Mouse (Mus musculus) limb, embryonic 14.5 days (tissue): ENCODE data around the gene Spp1. TPM values are rescaled to one million over a fixed set of nuclear protein-coding genes. Genes with fewer than 3 reads are reported as not detected.

Source experiments
- ATAC-seq: fragments of 200-750 bp; cut with Nextera tagmentation; 2 replicates; pipeline ENCODE4 v1.8.0; 2017; ENCODE audit warnings: low read depth, moderate number of reproducible peaks, moderate TSS enrichment; ENCODE audit not compliant: low FRiP score
- DNase-seq: peaks from one replicate; pipeline ENCODE4 v3.0.0-alpha.2; 2015; ENCODE audit warnings: low spot score
- H3K27ac ChIP-seq: fragments of 300-500 bp; sonication (generic); replicated peaks from 2 replicates; pipeline ENCODE4 v1.5.1; 2014; ENCODE audit warnings: low read depth, mild to moderate bottlenecking, low read length, moderate library complexity, mixed read lengths
- H3K27me3 ChIP-seq: fragments of 300-500 bp; sonication (generic); 2 replicates; pipeline ENCODE4 v1.6.1; 2014; ENCODE audit warnings: low read length, mixed read lengths; ENCODE audit not compliant: control insufficient read depth, insufficient read depth
- H3K36me3 ChIP-seq: fragments of 300-500 bp; sonication (generic); 2 replicates; pipeline ENCODE4 v1.6.1; 2014; ENCODE audit warnings: mild to moderate bottlenecking, low read length, moderate library complexity, mixed read lengths; ENCODE audit not compliant: control insufficient read depth, insufficient read depth
- H3K4me1 ChIP-seq: fragments of 300-500 bp; sonication (generic); 2 replicates; pipeline ENCODE4 v1.6.1; 2014; ENCODE audit warnings: antibody characterized with exemption, low read length, mixed read lengths; ENCODE audit not compliant: control insufficient read depth, insufficient read depth
- H3K4me2 ChIP-seq: fragments of 300-500 bp; sonication (generic); replicated peaks from 2 replicates; pipeline ENCODE4 v1.6.1; 2014; ENCODE audit warnings: low read depth, mild to moderate bottlenecking, low read length, moderate library complexity; ENCODE audit not compliant: severe bottlenecking
- H3K4me3 ChIP-seq: fragments of 300-500 bp; sonication (generic); replicated peaks from 2 replicates; pipeline ENCODE4 v1.5.1; 2014; ENCODE audit warnings: low read length
- H3K9ac ChIP-seq: fragments of 300-500 bp; sonication (generic); 2 replicates; pipeline ENCODE4 v1.6.1; 2014; ENCODE audit warnings: mild to moderate bottlenecking, low read depth, low read length, moderate library complexity; ENCODE audit not compliant: severe bottlenecking
- H3K9me3 ChIP-seq: fragments of 300-500 bp; sonication (generic); 2 replicates; pipeline ENCODE4 v1.6.1; 2016; ENCODE audit warnings: low read length; ENCODE audit not compliant: control insufficient read depth
- POLR2A ChIP-seq: fragments of 200-500 bp; IDR thresholded peaks from 2 replicates; pipeline ENCODE4 v1.8.0; 2012; ENCODE audit warnings: inconsistent platforms, mild to moderate bottlenecking, moderate library complexity, borderline replicate concordance; ENCODE audit not compliant: insufficient read depth, insufficient read length; ENCODE audit errors: extremely low read depth
- WGBS: fragments of 180-500 bp; shearing (Covaris S2); extraction: QIAGEN DNeasy Blood & Tissue Kit; methylation state at CpG from one replicate; pipeline ENCODE4 v1.1.7; 2014; 5-methylcytosine and 5-hydroxymethylcytosine counted together
- polyA plus RNA-seq, 2 experiments: library from polyadenylated mRNA; depleted of rRNA in 1 of 2; stranded (reverse) in 1 of 2; unstranded in 1 of 2; fragments of >200 nt; fragmentation: Nextera tagmentation in 1 of 2; extraction: Ambion mirVana in 1 of 2; gene quantifications; 2 replicates each; pipeline versions ENCODE4 v1.2.1 to v1.2.3; 2012 to 2014

Spp1 gene
- polyA plus RNA-seq, 2 experiments = 102 to 195 TPM

- 65% methylated on average over 12 of the region's 12 CpGs for WGBS
- Histone ChIP-seq H3K9me3 (no peaks in the 10 kb centered on the region), H3K36me3 (peaks cover 44% of the 10 kb centered on the region), H3K27ac (no peak overlapping the region), H3K4me3 (no peak overlapping the region), H3K27me3 (no peaks in the 10 kb centered on the region), H3K4me1 (no peaks in the 10 kb centered on the region), H3K9ac (no peak overlapping the region), H3K4me2 (no peak overlapping the region)
- DNase-seq (peak; percentile 59), ATAC-seq (peak; percentile 59; the same call in 1 of the 2 replicates)
- TF ChIP-seq POLR2A = no peak
These were observed 30.8 kb downstream of the Spp1 start for GRCm38 (mm10) chr5:104465731-104466130.

GRCm38 (mm10) chr5:104466816-104467215 is 31.9 kb downstream of the Spp1 start:
- H3K9ac ChIP-seq = no peak overlapping the region

GRCm38 (mm10) chr5:104468586-104468985 is 33.7 kb downstream of the Spp1 start:
- ATAC-seq = no peak; the same call in 1 of the 2 replicates
- Histone ChIP-seq H3K27me3 (no peaks in the 10 kb centered on the region), H3K4me1 (no peaks in the 10 kb centered on the region), H3K4me3 (no peak overlapping the region), H3K27ac (no peak overlapping the region), H3K36me3 (peaks cover 66% of the 10 kb centered on the region), H3K4me2 (no peak overlapping the region), H3K9ac (no peak overlapping the region), H3K9me3 (no peaks in the 10 kb centered on the region)
- 92% methylated on average over 5 of the region's 5 CpGs for WGBS
- no peak for TF ChIP-seq POLR2A
- DNase-seq = no peak

More at GRCm38 (mm10) chr5:104466816-104467215, 31.9 kb downstream of the Spp1 start:
- WGBS = 95% methylated on average over 16 of the region's 16 CpGs
- H3K4me2 ChIP-seq = no peak overlapping the region
- no peak for TF ChIP-seq POLR2A
- peaks cover 49% of the 10 kb centered on the region for H3K36me3 ChIP-seq
- no peaks in the 10 kb centered on the region for H3K9me3 ChIP-seq
- H3K27ac ChIP-seq = no peak overlapping the region
- H3K4me3 ChIP-seq = no peak overlapping the region
- ATAC-seq = no peak
- H3K4me1 ChIP-seq = no peaks in the 10 kb centered on the region
- H3K27me3 ChIP-seq = no peaks in the 10 kb centered on the region
- DNase-seq = no peak

GRCm38 (mm10) chr5:104470981-104471391 is 36.1 kb downstream of the Spp1 start:
- Histone ChIP-seq H3K27ac (no peak overlapping the region), H3K9ac (no peak overlapping the region), H3K4me2 (no peak overlapping the region), H3K4me3 (no peak overlapping the region), H3K9me3 (no peaks in the 10 kb centered on the region), H3K4me1 (no peaks in the 10 kb centered on the region), H3K27me3 (no peaks in the 10 kb centered on the region), H3K36me3 (peaks cover 51% of the 10 kb centered on the region)
- DNase-seq (peak; percentile 7), ATAC-seq (no peak)
- no peak for TF ChIP-seq POLR2A
- 90% methylated on average over 5 of the region's 5 CpGs for WGBS

- no peak overlapping the region for H3K4me3 ChIP-seq
- no peaks in the 10 kb centered on the region for H3K4me1 ChIP-seq
- no peak overlapping the region for H3K4me2 ChIP-seq
- TF ChIP-seq POLR2A = no peak
- 96% methylated on average over 8 of the region's 8 CpGs for WGBS
- DNase-seq (no peak), ATAC-seq (no peak)
- H3K9me3 ChIP-seq = no peaks in the 10 kb centered on the region
- no peaks in the 10 kb centered on the region for H3K27me3 ChIP-seq
- H3K9ac ChIP-seq = no peak overlapping the region
- H3K27ac ChIP-seq = no peak overlapping the region
- H3K36me3 ChIP-seq = peaks cover 46% of the 10 kb centered on the region
These were observed 37.5 kb downstream of the Spp1 start for GRCm38 (mm10) chr5:104472371-104472770.

- H3K27me3 ChIP-seq = no peaks in the 10 kb centered on the region
- DNase-seq (no peak), ATAC-seq (no peak)
- H3K36me3 ChIP-seq = peaks cover 76% of the 10 kb centered on the region
- H3K9me3 ChIP-seq = no peaks in the 10 kb centered on the region
- H3K9ac ChIP-seq = no peak overlapping the region
- no peak overlapping the region for H3K4me3 ChIP-seq
- no peak overlapping the region for H3K27ac ChIP-seq
- no peaks in the 10 kb centered on the region for H3K4me1 ChIP-seq
- TF ChIP-seq POLR2A = no peak
- H3K4me2 ChIP-seq = no peak overlapping the region
- WGBS = 90% methylated on average over 7 of the region's 7 CpGs
These were observed 45.4 kb downstream of the Spp1 start for GRCm38 (mm10) chr5:104480367-104480766.
